In genomic region chr9:76234899-76235298, GRCm38 (mm10) we compare ENCODE assay signal across 32 mouse cellular contexts. TPM values are rescaled to one million over a fixed set of nuclear protein-coding genes. Genes with fewer than 3 reads are reported as not detected.
A peak's percentile ranks its signal among the peaks of the same experiment; 100 is the strongest.
DNase-seq lines count a peak whose midpoint lies in the region; ATAC-seq lines count a peak whose summit lies in the region.
"Had no signal": no experiment of that assay in that cellular context is flagged by ENCODE, and none has a peak within 500 bp of the region (broad histone marks: within the 10 kb centered on the region; RNA-seq: fewer than 3 reads in every experiment).

No protein-coding gene starts in this region.

- peak; percentile 4 for DNase-seq in liver
- no peak for DNase-seq in liver, embryonic 11.5 days (ENCODE audit: low spot score)
- DNase-seq in testis, postnatal 10 days (ENCODE audit: low spot score), result peak; percentile 48
- no peak for DNase-seq in testis, postnatal 14 days (ENCODE audit: low spot score)
- peak; percentile 64 for DNase-seq in embryonic facial prominence, embryonic 10.5 days (ENCODE audit: low spot score)
- DNase-seq in right cerebral cortex, adult 2 months (ENCODE audit: low spot score in 2 of 2), result no peak
- no peak for DNase-seq in gastrocnemius, postnatal 10 days
- DNase-seq: adrenal gland, postnatal 10 days; cerebellum, adult 8-10 months; heart, postnatal 10 days; kidney, adult 18-20 months; kidney, postnatal 4 days; lung, postnatal 14 days had no signal

- ATAC-seq in liver, embryonic 11.5 days (replicated peaks; ENCODE audit: low FRiP score), result no peak
- ATAC-seq: forebrain, embryonic 15.5 days; inflammation-experienced regulatory T-cells, adult 6 months; midbrain, embryonic 15.5 days had no signal

- no peak overlapping the region for H3K4me2 ChIP-seq in liver, embryonic 11.5 days
- H3K4me2 ChIP-seq: forebrain, embryonic 15.5 days; heart, embryonic 12.5 days; hindbrain, embryonic 13.5 days; liver, embryonic 15.5 days; midbrain, embryonic 15.5 days had no signal

- no peak overlapping the region for H3K4me3 ChIP-seq in liver, embryonic 11.5 days (ENCODE audit: low read depth, low read length)
- H3K4me3 ChIP-seq in embryonic facial prominence, embryonic 10.5 days, result no peak overlapping the region
- H3K4me3 ChIP-seq: forebrain, embryonic 15.5 days; heart, embryonic 12.5 days; hindbrain, embryonic 13.5 days; liver, embryonic 15.5 days; midbrain, embryonic 15.5 days; myocyte had no signal

- H3K27ac ChIP-seq in liver, embryonic 11.5 days (ENCODE audit: low read depth, low read length), result no peak overlapping the region
- H3K27ac ChIP-seq in embryonic facial prominence, embryonic 10.5 days (replicated peaks), result peak overlapping the region; percentile 4; the same call in 1 of the 2 replicates
- H3K27ac ChIP-seq: forebrain, embryonic 15.5 days; hindbrain, embryonic 13.5 days; liver, embryonic 15.5 days; midbrain, embryonic 15.5 days had no signal

- 71% methylated on average over 7 of the region's 7 CpGs for WGBS in liver, embryonic 11.5 days
- 48% methylated on average over 7 of the region's 7 CpGs for WGBS in embryonic facial prominence, embryonic 10.5 days

- H3K36me3 ChIP-seq in liver, embryonic 11.5 days (ENCODE audit: control insufficient read depth, insufficient read depth, low read length), result no peaks in the 10 kb centered on the region
- H3K36me3 ChIP-seq in embryonic facial prominence, embryonic 10.5 days (replicated peaks), result no peaks in the 10 kb centered on the region
- H3K36me3 ChIP-seq: forebrain, embryonic 15.5 days; heart, embryonic 12.5 days; hindbrain, embryonic 13.5 days; liver, embryonic 15.5 days; midbrain, embryonic 15.5 days had no signal

- 0 out of 2 replicates have a peak, but pooled peaks cover 2% of the 10 kb centered on the region for H3K4me1 ChIP-seq in liver, embryonic 11.5 days (replicated peaks; ENCODE audit: control insufficient read depth, insufficient read depth, low read length)
- peaks cover 27% of the 10 kb centered on the region for H3K4me1 ChIP-seq in embryonic facial prominence, embryonic 10.5 days

- H3K9ac ChIP-seq in liver, embryonic 11.5 days (ENCODE audit: low read depth, low read length), result no peak overlapping the region
- H3K9ac ChIP-seq: forebrain, embryonic 15.5 days; heart, embryonic 12.5 days; hindbrain, embryonic 13.5 days; liver, embryonic 15.5 days; midbrain, embryonic 15.5 days had no signal

- H3K27me3 ChIP-seq in liver, embryonic 11.5 days (replicated peaks; ENCODE audit: control insufficient read depth, insufficient read depth, low read length), result no peaks in the 10 kb centered on the region
- no peaks in the 10 kb centered on the region for H3K27me3 ChIP-seq in embryonic facial prominence, embryonic 10.5 days (replicated peaks; ENCODE audit: low read depth, poor library complexity, severe bottlenecking)
- H3K27me3 ChIP-seq: forebrain, embryonic 15.5 days; heart, embryonic 12.5 days; hindbrain, embryonic 13.5 days; liver, embryonic 15.5 days; midbrain, embryonic 15.5 days had no signal

- no peaks in the 10 kb centered on the region for H3K9me3 ChIP-seq in liver, embryonic 11.5 days (ENCODE audit: control insufficient read depth, low read length)
- no peaks in the 10 kb centered on the region for H3K9me3 ChIP-seq in embryonic facial prominence, embryonic 10.5 days
- H3K9me3 ChIP-seq: forebrain, embryonic 15.5 days; heart, embryonic 12.5 days; hindbrain, embryonic 13.5 days; liver, embryonic 15.5 days; midbrain, embryonic 15.5 days had no signal

RNA-seq across cellular contexts. Expression of gene Gfral, which starts 21.4 kb away (rescaled TPM):
- polyA plus RNA-seq in liver, embryonic 11.5 days (2014; fragmentation: Nextera tagmentation; extraction: Ambion mirVana), result not detected in 2 replicates
- not detected in 2 replicates for polyA plus RNA-seq in embryonic facial prominence, embryonic 10.5 days (2016; fragmentation: Nextera tagmentation; extraction: Ambion mirVana)
- not detected for total RNA-seq in gastrocnemius, postnatal 10 days (2021)
- total RNA-seq: adrenal gland, postnatal 10 days; common myeloid progenitor, adult 5-6 weeks; gastrocnemius, adult 8-10 months; granulocyte monocyte progenitor cell, adult 5-6 weeks; heart, postnatal 10 days; left cerebral cortex, postnatal 14 days; megakaryocyte progenitor cell, adult 5-6 weeks had no signal
- polyA plus RNA-seq: C2C12; embryonic facial prominence, embryonic 14.5 days; forebrain, embryonic 15.5 days; heart, embryonic 12.5 days; hindbrain, embryonic 13.5 days; inflammation-experienced regulatory T-cells, adult 6 months; kidney, embryonic 16.5 days; limb, embryonic 14.5 days; liver, embryonic 15.5 days; midbrain, embryonic 15.5 days; neural tube, embryonic 14.5 days; small intestine, adult 2 months; stomach, embryonic 16.5 days had no signal

Comparison
In these comparisons a context has a peak if more than half of its experiments do, and no peak if none do; other contexts are left out.
1. DNase-seq: peak in liver (single experiment), testis, postnatal 10 days (single experiment) and embryonic facial prominence, embryonic 10.5 days (single experiment); none in liver, embryonic 11.5 days (single experiment), testis, postnatal 14 days (single experiment), right cerebral cortex, adult 2 months (0 of 2) and gastrocnemius, postnatal 10 days (single experiment).